Mouse (Mus musculus) ES-Bruce4 (cell line): ENCODE results near the gene Gatad2a. TPM values are rescaled to one million over a fixed set of nuclear protein-coding genes. Genes with fewer than 3 reads are reported as not detected.
"Not testable (repeated sequence)": the region's sequence is repeated elsewhere in the genome, so short reads cannot be mapped to it uniquely, and the experiment has no call there.

ENCODE experiments used
- H3K27ac ChIP-seq: 2 replicates; pipeline ENCODE4 v1.5.1; 2012; ENCODE audit warnings: low read length, inconsistent platforms; ENCODE audit not compliant: insufficient read depth
- H3K27me3 ChIP-seq: 2 replicates; pipeline ENCODE4 v1.6.1; 2012; ENCODE audit warnings: mild to moderate bottlenecking, low read length, inconsistent platforms; ENCODE audit not compliant: control insufficient read depth, poor library complexity, insufficient read depth, severe bottlenecking
- H3K36me3 ChIP-seq: 2 replicates; pipeline ENCODE4 v1.6.1; 2012; ENCODE audit warnings: inconsistent platforms, mild to moderate bottlenecking, low read length, moderate library complexity; ENCODE audit not compliant: control insufficient read depth, poor library complexity, insufficient read depth, severe bottlenecking
- H3K4me1 ChIP-seq: one replicate; pipeline ENCODE4 v1.8.1; 2011; ENCODE audit warnings: low read length; ENCODE audit not compliant: control insufficient read depth, insufficient read depth
- H3K4me3 ChIP-seq: 2 replicates; pipeline ENCODE4 v1.5.1; 2011; ENCODE audit warnings: low read depth, mild to moderate bottlenecking, low read length
- H3K9ac ChIP-seq: 2 replicates; pipeline ENCODE4 v1.6.1; 2012; ENCODE audit warnings: low read depth, mild to moderate bottlenecking, inconsistent platforms; ENCODE audit not compliant: poor library complexity, severe bottlenecking
- H3K9me3 ChIP-seq: replicated peaks from 2 replicates; pipeline ENCODE4 v1.6.1; 2012; ENCODE audit warnings: mild to moderate bottlenecking, low read length, inconsistent platforms; ENCODE audit not compliant: control insufficient read depth, poor library complexity, insufficient read depth, severe bottlenecking
- CTCF ChIP-seq: IDR thresholded peaks from one replicate; pipeline ENCODE4 v1.8.1; 2011; ENCODE audit warnings: low read depth, low read length
- EP300 ChIP-seq: IDR thresholded peaks from 2 replicates; pipeline ENCODE4 v1.6.1; 2011; ENCODE audit warnings: low read depth, low read length; ENCODE audit not compliant: insufficient read depth
- POLR2A ChIP-seq: IDR thresholded peaks from one replicate; pipeline ENCODE4 v1.8.1; 2011; ENCODE audit warnings: low read length; ENCODE audit not compliant: insufficient read depth
- polyA plus RNA-seq: library from polyadenylated mRNA; stranded (reverse); fragments of >200 nt; gene quantifications from 2 replicates; pipeline ENCODE4 v1.2.4, GENCODE M21; 2011; ENCODE audit warnings: low read depth; ENCODE audit not compliant: missing spikeins, insufficient read depth, insufficient read length

The Gatad2a gene
- polyA plus RNA-seq, 1 experiment: 155 TPM

GRCm38 (mm10) chr8:70005178-70005577 is 9.0 kb upstream of the Gatad2a start:
- H3K9ac ChIP-seq: no peak overlapping the region
- TF ChIP-seq POLR2A: no peak
- 0 out of 2 replicates have a peak, but pooled peaks have one; percentile 4 for TF ChIP-seq EP300
- TF ChIP-seq CTCF: no peak
- no peaks in the 10 kb centered on the region for H3K27me3 ChIP-seq
- H3K9me3 ChIP-seq: no peaks in the 10 kb centered on the region
- H3K36me3 ChIP-seq: no peaks in the 10 kb centered on the region
- H3K4me1 ChIP-seq: peaks cover 7% of the 10 kb centered on the region
- H3K27ac ChIP-seq: no peak overlapping the region; the same call in 1 of the 2 replicates
- H3K4me3 ChIP-seq: no peak overlapping the region

- TF ChIP-seq POLR2A (no peak), EP300 (peak; percentile 91), CTCF (no peak)
- Histone ChIP-seq H3K27me3 (no peaks in the 10 kb centered on the region), H3K27ac (peak overlapping the region; percentile 64; the same call in 1 of the 2 replicates), H3K4me3 (no peak overlapping the region), H3K4me1 (peaks cover 7% of the 10 kb centered on the region), H3K9ac (no peak overlapping the region), H3K36me3 (no peaks in the 10 kb centered on the region), H3K9me3 (no peaks in the 10 kb centered on the region)
Measured at GRCm38 (mm10) chr8:70004345-70004744, 8.2 kb upstream of the Gatad2a start.

- Histone ChIP-seq H3K27ac (peak overlapping the region; percentile 90), H3K27me3 (no peaks in the 10 kb centered on the region), H3K4me1 (peaks cover 7% of the 10 kb centered on the region), H3K9me3 (no peaks in the 10 kb centered on the region), H3K4me3 (no peak overlapping the region), H3K36me3 (no peaks in the 10 kb centered on the region), H3K9ac (peak overlapping the region; percentile 23; the same call in 1 of the 2 replicates)
- peak; percentile 64; the same call in 1 of the 2 replicates for TF ChIP-seq EP300
- no peak for TF ChIP-seq POLR2A
- peak; percentile 25 for TF ChIP-seq CTCF
Measured at GRCm38 (mm10) chr8:70003204-70003657, 7.0 kb upstream of the Gatad2a start.

- H3K9ac ChIP-seq: peak overlapping the region; percentile 61
- H3K27me3 ChIP-seq: not testable (repeated sequence)
Measured at GRCm38 (mm10) chr8:70001892-70002191, 5.7 kb upstream of the Gatad2a start.

GRCm38 (mm10) chr8:70001176-70001891 is 5.2 kb upstream of the Gatad2a start:
- peaks cover 7% of the 10 kb centered on the region for H3K4me1 ChIP-seq
- TF ChIP-seq CTCF (peak; percentile 77), EP300 (peak; percentile 93), POLR2A (peak; percentile 78)
- H3K36me3 ChIP-seq: no peaks in the 10 kb centered on the region
- peak overlapping the region; percentile 92 for H3K27ac ChIP-seq
- H3K4me3 ChIP-seq: peak overlapping the region; percentile 71
- H3K9ac ChIP-seq: peak overlapping the region; percentile 61
- H3K9me3 ChIP-seq: no peaks in the 10 kb centered on the region
- no peaks in the 10 kb centered on the region for H3K27me3 ChIP-seq

More at GRCm38 (mm10) chr8:70001892-70002191, 5.7 kb upstream of the Gatad2a start:
- peak overlapping the region; percentile 96 for H3K27ac ChIP-seq
- H3K4me3 ChIP-seq: 0 out of 2 replicates have a peak overlapping the region, but pooled peaks have one; percentile 71
- H3K4me1 ChIP-seq, H3K9me3 ChIP-seq, H3K36me3 ChIP-seq: not testable (repeated sequence)

GRCm38 (mm10) chr8:70000226-70000625 is 4.0 kb upstream of the Gatad2a start:
- no peak for TF ChIP-seq EP300
- TF ChIP-seq CTCF: no peak
- no peak for TF ChIP-seq POLR2A

More at GRCm38 (mm10) chr8:70000226-70000625, 4.0 kb upstream of the Gatad2a start:
- no peak overlapping the region for H3K9ac ChIP-seq
- H3K27ac ChIP-seq: peak overlapping the region; percentile 12; the same call in 1 of the 2 replicates
- H3K36me3 ChIP-seq: no peaks in the 10 kb centered on the region
- H3K27me3 ChIP-seq: no peaks in the 10 kb centered on the region
- peaks cover 4% of the 10 kb centered on the region for H3K4me1 ChIP-seq
- H3K9me3 ChIP-seq: no peaks in the 10 kb centered on the region
- no peak overlapping the region for H3K4me3 ChIP-seq
